Mouse (Mus musculus) ES-E14 (cell line): ENCODE measurements around the gene Pnpla3. TPM values are rescaled to one million over a fixed set of nuclear protein-coding genes. Genes with fewer than 3 reads are reported as not detected.

Source experiments
- DNase-seq: peaks from one replicate; pipeline ENCODE4 v3.0.0-alpha.2; 2013; ENCODE audit warnings: low read depth, low spot score
- H3K27ac ChIP-seq: 2 replicates; pipeline ENCODE4 v1.5.1; 2012; ENCODE audit warnings: low read depth, mild to moderate bottlenecking, low read length, moderate library complexity, mixed read lengths; ENCODE audit not compliant: poor library complexity, insufficient read depth, severe bottlenecking
- H3K36me3 ChIP-seq: 2 replicates; pipeline ENCODE4 v1.6.1; 2012; ENCODE audit warnings: mild to moderate bottlenecking, low read length, moderate library complexity, mixed read lengths; ENCODE audit not compliant: control insufficient read depth, poor library complexity, insufficient read depth, severe bottlenecking
- H3K4me1 ChIP-seq, 2 experiments: fragments of 150-350 bp in 1 of 2; sonication (generic) in 1 of 2; 2 replicates each; pipeline ENCODE4 v1.6.1; 2012; ENCODE audit warnings: low read length in 2 of 2, mild to moderate bottlenecking in 1 of 2, mixed read lengths in 1 of 2; ENCODE audit not compliant: control insufficient read depth in 2 of 2, insufficient read depth in 2 of 2, poor library complexity in 1 of 2
- H3K4me3 ChIP-seq, 2 experiments: fragments of 150-350 bp in 1 of 2; sonication (generic) in 1 of 2; 2 replicates each; pipeline ENCODE4 v1.5.1; 2012; ENCODE audit warnings: low read length in 2 of 2, low read depth in 1 of 2, mild to moderate bottlenecking in 1 of 2, mixed read lengths in 1 of 2; ENCODE audit not compliant: insufficient read depth in 1 of 2, poor library complexity in 1 of 2, severe bottlenecking in 1 of 2
- H3K9ac ChIP-seq: 2 replicates; pipeline ENCODE4 v1.6.1; 2012; ENCODE audit warnings: low read depth, mild to moderate bottlenecking, low read length, mixed read lengths; ENCODE audit not compliant: poor library complexity, insufficient read depth, severe bottlenecking
- H3K9me3 ChIP-seq: fragments of 150-350 bp; sonication (generic); 2 replicates; pipeline ENCODE4 v1.6.1; 2012; ENCODE audit warnings: low read depth, mild to moderate bottlenecking, low read length; ENCODE audit not compliant: control insufficient read depth, insufficient read depth
- CHD2 ChIP-seq: IDR thresholded peaks from 2 replicates; pipeline ENCODE4 v1.6.1; 2014; ENCODE audit warnings: mild to moderate bottlenecking, low read depth, low read length, inconsistent platforms
- HCFC1 ChIP-seq: IDR thresholded peaks from 2 replicates; pipeline ENCODE4 v1.6.1; 2012; ENCODE audit warnings: low read length, inconsistent platforms, borderline replicate concordance; ENCODE audit not compliant: insufficient read depth
- MAFK ChIP-seq: IDR thresholded peaks from 2 replicates; pipeline ENCODE4 v1.6.1; 2014; ENCODE audit warnings: mild to moderate bottlenecking, low read depth, low read length, inconsistent platforms; ENCODE audit not compliant: insufficient read depth
- ZC3H11A ChIP-seq: IDR thresholded peaks from 2 replicates; pipeline ENCODE4 v1.6.1; 2012; ENCODE audit warnings: low read depth, mild to moderate bottlenecking, inconsistent platforms, low read length, borderline replicate concordance
- ZNF384 ChIP-seq: IDR thresholded peaks from 2 replicates; pipeline ENCODE4 v1.6.1; 2012; ENCODE audit warnings: low read depth, low read length, inconsistent platforms
- in situ Hi-C, 2 experiments: fragments of 600-800 bp; cut with MboI; formaldehyde crosslinking; loops; one replicate each; pipeline ENCODE4 v1.15.1; 2025; ENCODE audit warnings: low sequenced_read_pairs in 2 of 2, inconsistent platforms in 1 of 2; ENCODE audit not compliant: unreplicated experiment in 2 of 2
- total RNA-seq: library from RNA; depleted of rRNA; stranded (reverse); fragments of 300-350 nt; gene quantifications from 2 replicates; pipeline ENCODE4 v1.2.3, GENCODE M21; 2012

Gene Pnpla3
- total RNA-seq, 1 experiment, result 4.1 TPM

DNA sequence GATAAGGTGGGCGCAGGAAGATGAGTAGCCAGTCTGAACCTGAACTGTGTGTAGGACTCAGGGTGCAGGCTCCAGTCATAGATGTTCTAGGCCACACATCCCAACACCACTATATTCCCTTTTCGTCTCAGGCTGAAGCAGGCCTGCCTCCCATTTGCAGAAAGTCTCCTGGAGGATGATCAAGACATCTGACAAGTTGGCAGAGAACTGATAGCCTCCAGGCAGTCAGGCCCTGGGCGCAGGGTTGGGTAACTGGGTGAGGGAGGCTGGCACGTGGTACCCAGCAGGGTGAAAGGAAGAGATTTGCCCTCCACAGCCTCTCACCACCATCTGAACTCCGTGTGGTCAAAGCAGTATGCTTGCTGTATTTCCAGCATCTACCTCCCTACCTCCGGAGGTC is 5.8 kb upstream of the Pnpla3 start:
- H3K27ac ChIP-seq, result no peak overlapping the region
- H3K9ac ChIP-seq, result no peak overlapping the region
- TF ChIP-seq MAFK (no peak), ZNF384 (no peak), HCFC1 (no peak), CHD2 (no peak), ZC3H11A (no peak)
- no peaks in the 10 kb centered on the region for H3K9me3 ChIP-seq
- in situ Hi-C loops, result no loop called here
- no peaks in the 10 kb centered on the region for H3K36me3 ChIP-seq
- no peak for DNase-seq
- H3K4me3 ChIP-seq, result no peak overlapping the region
- peaks cover 0 to 2% of the 10 kb centered on the region in 2 experiments; a peak in 1 of 4 replicates for H3K4me1 ChIP-seq

DNA sequence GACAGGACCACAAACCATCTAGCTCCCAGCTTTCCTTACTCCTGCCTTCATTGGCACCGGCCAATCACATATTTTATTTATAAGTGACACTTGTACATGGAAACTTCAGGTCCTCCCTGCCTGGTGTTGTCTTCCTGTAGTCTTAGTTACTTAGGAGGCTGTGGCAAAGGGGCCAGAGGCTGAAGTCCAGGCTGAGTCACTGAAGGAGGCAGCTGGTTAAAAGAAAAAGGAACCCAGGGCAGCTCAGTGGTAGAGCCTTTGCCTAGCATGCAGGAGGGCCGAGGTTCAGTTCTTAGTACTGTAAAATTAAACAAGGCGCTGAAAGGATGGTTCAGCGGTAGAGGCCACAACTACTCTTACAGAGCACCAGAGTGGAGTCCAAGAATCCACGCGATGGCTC is 819 bp upstream of the Pnpla3 start:
- Histone ChIP-seq H3K9me3 (no peaks in the 10 kb centered on the region), H3K4me1 (peaks cover 2 to 12% of the 10 kb centered on the region in 2 experiments; a peak in 2 of 4 replicates), H3K9ac (no peak overlapping the region), H3K36me3 (no peaks in the 10 kb centered on the region), H3K27ac (no peak overlapping the region), H3K4me3 (no peak overlapping the region)
- DNase-seq, result no peak
- in situ Hi-C loops, result no loop called here
- no peak for TF ChIP-seq CHD2
- no peak for TF ChIP-seq ZNF384
- TF ChIP-seq HCFC1, result no peak
- TF ChIP-seq MAFK, result no peak
- TF ChIP-seq ZC3H11A, result no peak

DNA sequence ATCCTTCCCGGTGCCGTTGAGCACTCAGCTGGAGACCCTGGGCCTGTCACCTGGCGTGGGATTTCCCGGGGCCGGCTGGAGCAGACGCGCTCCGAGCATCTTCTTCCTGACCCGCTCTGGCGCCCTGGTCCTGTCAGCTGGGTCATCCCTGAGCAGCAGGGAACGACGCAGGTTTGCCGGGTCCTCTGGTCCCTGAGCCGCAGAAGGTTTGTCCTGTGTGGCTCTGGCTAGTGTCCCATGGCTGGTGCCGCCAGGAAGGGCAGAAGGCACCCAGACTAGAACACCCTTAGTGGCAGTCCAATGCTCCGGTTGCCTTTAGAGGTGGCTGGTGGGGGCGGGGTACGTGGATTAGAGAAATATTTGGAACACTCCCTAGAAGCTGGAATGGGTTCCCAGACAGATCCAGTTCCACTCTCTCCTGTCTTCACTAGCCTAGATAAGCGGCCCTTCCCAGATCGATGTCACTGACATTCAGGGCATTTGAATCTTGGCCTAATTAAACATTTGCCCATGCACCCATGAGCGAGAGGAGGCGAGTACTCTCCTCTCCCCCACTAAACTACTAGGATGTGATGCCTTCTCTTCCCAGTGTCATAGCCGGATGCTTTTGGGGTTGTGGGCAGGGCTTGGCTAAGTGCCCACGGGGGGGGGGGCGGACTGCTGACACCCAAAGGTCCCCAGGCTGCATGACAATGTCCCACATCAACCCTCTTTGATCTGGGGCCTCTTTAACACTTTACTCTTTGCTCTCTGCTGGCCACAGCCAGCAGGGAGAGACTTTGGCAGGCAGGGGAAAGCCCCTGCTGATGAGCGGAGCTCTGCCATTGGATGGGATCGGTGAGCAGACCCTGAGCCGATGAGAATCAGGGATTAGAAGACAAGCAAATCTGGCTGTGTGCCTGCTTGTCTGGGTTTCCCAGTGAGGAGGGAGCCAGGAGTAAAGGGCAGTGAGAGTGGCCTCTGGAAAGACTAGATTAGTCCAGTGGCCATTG is 829 bp downstream of the Pnpla3 start:
- no peaks in the 10 kb centered on the region for H3K9me3 ChIP-seq
- in situ Hi-C loops, result no loop called here
- H3K27ac ChIP-seq, result no peak overlapping the region
- TF ChIP-seq HCFC1 (no peak), ZC3H11A (no peak), MAFK (no peak), CHD2 (no peak), ZNF384 (no peak)
- H3K4me3 ChIP-seq, result peak overlapping the region; percentile 78 to 82
- H3K9ac ChIP-seq, result peak overlapping the region; percentile 73
- no peak for DNase-seq
- H3K4me1 ChIP-seq, result peaks cover 2 to 14% of the 10 kb centered on the region in 2 experiments; a peak in 2 of 4 replicates
- H3K36me3 ChIP-seq, result no peaks in the 10 kb centered on the region

DNA sequence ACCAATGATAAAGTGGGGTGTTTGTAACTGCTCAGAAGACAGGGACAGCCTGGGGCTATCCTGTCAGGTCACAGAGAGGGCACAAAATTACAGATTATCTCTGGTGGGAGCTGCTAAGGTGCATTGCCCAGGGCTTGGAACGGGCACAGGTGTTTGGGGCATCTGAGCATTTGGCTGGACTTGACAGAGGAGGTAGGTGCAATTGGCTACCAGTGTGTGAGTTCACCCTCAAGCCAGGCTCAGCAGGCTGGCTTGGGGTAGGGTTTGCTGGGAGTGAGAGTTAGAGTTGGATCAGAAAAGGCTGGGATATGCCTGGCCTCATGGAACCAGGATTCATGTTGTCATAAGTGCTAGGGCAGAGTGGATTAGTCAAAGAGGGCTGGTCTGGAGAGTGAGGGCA is 1.9 kb downstream of the Pnpla3 start:
- in situ Hi-C loops, result no loop called here
- Histone ChIP-seq H3K36me3 (no peaks in the 10 kb centered on the region), H3K9ac (no peak overlapping the region), H3K4me3 (no peak overlapping the region), H3K4me1 (peaks cover 2 to 14% of the 10 kb centered on the region in 2 experiments; a peak in 2 of 4 replicates), H3K27ac (no peak overlapping the region), H3K9me3 (no peaks in the 10 kb centered on the region)
- no peak for DNase-seq
- no peak for TF ChIP-seq ZNF384
- TF ChIP-seq HCFC1, result no peak
- no peak for TF ChIP-seq MAFK
- TF ChIP-seq CHD2, result no peak
- no peak for TF ChIP-seq ZC3H11A
